Mouse (Mus musculus) kidney, postnatal 14 days (tissue): ENCODE measurements around the gene Lzts3.

ENCODE experiments used
- DNase-seq: peaks from one replicate; pipeline ENCODE4 v3.0.0; 2022; ENCODE audit warnings: mixed read lengths

The Lzts3 gene

DNA sequence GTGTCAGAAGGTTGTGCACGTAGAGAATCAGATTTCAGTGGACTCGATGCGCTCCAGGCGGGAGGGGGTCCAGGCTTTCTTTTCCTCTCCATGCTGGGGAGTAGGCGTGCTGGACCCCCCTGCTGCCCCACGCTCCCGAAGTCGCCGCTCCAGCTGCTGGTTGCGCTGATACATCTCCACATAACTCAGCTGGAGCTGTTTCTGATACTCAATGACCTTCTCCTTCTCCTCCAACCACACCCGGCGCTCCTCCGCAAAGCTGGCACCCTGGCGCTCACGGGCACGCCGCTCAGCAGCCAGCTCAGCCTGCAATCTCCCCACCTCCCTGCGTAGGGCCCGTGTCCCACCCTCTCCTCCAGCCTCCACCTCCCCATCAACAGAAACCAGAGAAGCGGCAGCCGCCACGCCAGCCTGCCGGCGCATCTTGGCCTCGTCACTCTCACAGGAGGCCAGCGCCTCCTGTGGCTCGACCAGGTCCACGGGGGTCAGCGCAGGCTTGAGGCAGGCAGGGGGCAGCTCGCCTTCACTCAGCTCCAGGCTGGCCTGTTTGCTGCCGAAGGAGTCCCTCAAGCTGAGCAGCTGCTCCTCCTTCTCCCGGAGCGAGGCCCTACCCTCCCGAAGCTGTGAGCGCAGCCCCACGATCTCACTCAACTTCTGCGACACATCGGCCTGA, 7.7 kb downstream of the Lzts3 start:
- DNase-seq: no peak

- DNase-seq: no peak
Measured at GRCm38 (mm10) chr2:130634006-130634738, 8.4 kb downstream of the Lzts3 start.

DNA sequence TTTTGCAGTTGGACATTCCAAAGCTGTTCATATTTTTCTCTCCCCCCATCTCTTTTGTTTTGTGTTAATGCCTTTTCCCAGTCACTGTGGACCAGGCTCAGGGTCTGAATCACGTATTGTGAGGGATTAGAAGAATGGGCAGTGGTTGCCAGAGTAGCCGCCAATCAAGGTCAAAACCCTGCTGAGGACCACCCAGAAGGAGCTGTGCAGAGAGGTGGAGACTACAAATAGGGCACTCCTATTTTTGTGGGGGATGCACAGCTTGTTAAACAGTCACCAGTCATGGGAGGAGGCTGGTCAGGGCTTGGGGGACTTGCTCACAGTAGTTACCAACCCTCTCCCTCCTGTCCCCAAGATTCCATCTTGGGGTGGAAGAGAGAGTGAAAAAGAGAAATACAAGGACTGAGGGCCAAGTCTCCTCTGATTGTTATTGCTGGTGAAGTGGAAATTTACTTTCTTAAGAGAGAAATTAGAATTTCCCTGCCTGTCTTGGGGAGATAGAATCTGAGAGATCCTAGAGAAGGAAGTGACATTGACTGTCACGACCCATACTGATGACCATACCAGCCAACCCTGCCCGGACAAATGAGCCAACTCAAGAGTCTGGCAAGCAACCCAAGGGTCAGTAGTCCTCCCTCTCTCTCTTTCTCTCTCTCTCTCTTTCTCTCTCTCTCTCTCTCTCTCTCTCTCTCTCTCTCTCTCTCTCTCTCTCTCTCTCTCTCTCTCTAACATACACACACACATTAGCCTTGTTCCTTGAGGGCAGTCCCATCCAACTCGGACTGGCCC, 9.5 kb downstream of the Lzts3 start:
- DNase-seq: no peak

GRCm38 (mm10) chr2:130632416-130632815, 10.2 kb downstream of the Lzts3 start:
- peak; percentile 82 for DNase-seq

- peak; percentile 94 for DNase-seq
Measured at GRCm38 (mm10) chr2:130629839-130630203, 12.8 kb downstream of the Lzts3 start, which contains the start of the genes Fastkd5 and Ubox5. Fastkd5 (minus strand) TSS chr2:130630027. Ubox5 (minus strand) TSS chr2:130630038.

DNA sequence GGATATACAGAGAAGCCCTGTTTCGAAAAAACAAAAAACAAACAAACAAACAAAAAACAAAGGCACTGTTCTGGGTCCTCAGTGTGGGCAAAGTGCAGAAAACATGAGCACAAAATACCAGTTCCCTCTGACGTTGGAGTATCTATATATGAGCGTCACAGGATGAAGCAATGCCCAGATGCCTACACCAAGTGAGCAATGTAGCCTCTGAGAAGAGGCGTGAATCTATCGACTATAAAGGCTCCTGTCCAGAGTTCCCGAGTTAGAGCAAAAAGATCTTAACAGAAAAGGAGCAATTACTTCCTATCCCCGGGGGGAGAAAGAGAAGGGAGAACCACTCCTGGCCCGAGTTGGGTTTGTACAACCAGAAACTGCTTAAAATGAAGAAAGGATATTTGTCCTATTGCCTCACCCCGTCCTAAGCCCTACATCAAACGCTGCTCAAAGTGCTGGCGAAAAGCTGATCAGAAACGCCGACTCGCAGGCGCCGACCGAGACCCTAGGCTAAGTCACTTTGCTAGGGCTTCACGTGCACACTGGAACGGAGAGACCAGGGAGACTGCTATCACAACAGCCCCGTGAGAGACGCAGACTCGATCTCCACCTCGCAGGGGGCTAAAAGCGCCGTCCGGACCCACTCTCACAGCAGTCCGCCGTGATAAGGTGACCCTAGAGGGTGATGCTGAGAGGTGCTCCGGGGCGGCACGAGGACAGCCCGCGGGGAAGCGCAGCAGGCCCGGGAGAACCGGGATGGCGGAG, 13.3 kb downstream of the Lzts3 start:
- no peak for DNase-seq

GRCm38 (mm10) chr2:130628424-130628823, 14.2 kb downstream of the Lzts3 start:
- DNase-seq: no peak

- peak; percentile 35 for DNase-seq
Measured at GRCm38 (mm10) chr2:130618972-130619371, 23.6 kb downstream of the Lzts3 start.

DNA sequence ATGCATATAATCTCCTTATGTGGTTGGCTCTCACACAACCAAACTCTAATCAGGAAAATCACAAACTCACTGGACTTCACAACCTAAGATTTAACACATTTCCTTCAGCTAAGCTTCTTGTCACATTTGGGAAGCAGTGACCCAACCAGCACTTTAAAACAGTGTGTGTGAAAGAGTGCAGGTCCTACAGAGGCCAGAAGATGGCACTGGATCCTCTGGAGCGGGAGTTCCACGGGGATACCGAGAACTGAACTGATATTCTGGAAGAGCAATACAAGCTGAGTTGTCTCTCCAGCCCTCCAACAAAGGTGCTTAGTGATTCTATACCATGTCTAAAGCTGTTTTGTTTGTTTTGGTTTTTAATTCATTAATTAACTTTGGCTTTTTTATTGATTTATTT, 29.5 kb downstream of the Lzts3 start:
- DNase-seq: peak; percentile 41

- DNase-seq: no peak
Measured at GRCm38 (mm10) chr2:130602195-130602594, 40.4 kb downstream of the Lzts3 start.

DNA sequence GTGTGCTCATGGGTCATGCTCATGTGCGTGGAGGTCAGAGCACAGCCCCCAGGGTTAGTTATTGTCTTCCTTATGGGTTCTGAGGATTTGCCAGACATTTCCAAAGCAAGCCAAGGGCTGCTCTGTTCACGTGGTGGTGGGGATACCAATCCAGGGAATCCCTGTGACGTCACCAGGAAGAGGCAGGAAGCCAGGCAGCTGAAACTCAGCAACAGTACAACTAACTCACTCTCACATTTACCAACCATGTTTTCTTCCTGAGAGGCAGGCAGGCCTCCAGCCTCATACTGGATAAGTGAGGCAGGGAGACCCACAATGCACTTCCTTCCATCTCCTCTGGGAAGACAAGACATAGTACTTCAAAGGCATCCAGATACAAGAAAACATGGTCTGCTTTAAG, 44.2 kb downstream of the Lzts3 start:
- no peak for DNase-seq

- DNase-seq: peak; percentile 51
Measured at GRCm38 (mm10) chr2:130597601-130598010, 45.0 kb downstream of the Lzts3 start.

DNA sequence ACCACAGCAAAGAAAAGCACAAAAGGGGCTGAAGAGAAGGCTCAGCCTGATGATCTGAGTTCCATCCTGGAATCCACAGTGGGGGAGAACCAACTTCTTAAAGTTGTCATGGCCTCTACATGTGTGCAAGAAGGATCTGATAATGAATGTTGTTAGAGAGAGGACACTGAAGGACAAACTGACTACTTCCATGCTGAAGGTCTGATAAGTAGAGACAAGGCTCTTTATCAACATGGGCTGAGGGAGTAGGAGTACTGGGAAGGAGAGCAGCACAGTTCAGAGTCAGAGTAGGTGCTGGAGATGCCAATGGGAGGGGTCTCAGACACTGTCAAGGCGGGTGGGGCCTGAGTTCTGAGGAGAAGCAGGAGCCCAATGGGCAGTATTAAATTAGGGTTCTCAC, 47.0 kb downstream of the Lzts3 start:
- DNase-seq: no peak

GRCm38 (mm10) chr2:130591016-130591415, 51.6 kb downstream of the Lzts3 start:
- no peak for DNase-seq

DNA sequence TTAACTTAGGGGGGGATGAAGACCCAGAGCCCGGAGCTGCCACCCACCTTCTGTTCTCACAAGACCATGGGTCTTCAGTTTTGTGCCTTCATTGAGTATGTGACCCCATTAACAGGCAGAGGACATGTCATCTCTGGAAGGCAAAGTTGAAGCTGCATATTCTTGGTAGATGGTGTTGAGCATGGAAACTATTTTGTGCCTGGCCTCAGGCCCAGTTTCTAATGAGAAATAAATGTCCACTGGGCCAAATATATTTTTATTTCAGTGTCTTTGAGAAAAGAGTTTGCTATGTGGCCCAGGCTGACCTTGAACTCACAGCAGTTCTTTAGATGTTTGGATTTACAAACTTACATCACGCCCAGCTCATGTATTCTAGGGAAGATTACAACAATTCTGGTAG, 52.8 kb downstream of the Lzts3 start:
- no peak for DNase-seq

- DNase-seq: no peak
Measured at GRCm38 (mm10) chr2:130589157-130589556, 53.4 kb downstream of the Lzts3 start.

DNA sequence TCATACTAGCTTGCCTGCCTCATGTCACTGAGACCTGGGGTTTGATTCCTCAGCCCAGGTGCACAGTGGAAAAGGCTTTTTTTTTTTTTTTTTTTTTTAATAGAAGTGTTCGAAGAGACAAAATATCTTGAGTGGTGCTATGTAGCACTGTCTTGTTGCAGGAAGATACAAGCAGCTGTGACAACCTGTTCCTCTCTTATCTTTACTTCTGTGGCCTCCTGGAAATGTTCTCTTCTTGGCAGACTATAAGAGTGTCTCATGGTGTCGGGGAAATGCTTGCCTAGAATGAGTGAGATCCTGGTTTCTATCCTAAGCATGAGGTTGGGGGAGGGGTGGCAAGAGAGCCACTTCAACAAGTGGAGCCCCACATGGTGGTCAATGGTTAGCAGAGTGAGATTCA, 54.2 kb downstream of the Lzts3 start:
- no peak for DNase-seq

GRCm38 (mm10) chr2:130586016-130586415, 56.6 kb downstream of the Lzts3 start:
- no peak for DNase-seq

DNA sequence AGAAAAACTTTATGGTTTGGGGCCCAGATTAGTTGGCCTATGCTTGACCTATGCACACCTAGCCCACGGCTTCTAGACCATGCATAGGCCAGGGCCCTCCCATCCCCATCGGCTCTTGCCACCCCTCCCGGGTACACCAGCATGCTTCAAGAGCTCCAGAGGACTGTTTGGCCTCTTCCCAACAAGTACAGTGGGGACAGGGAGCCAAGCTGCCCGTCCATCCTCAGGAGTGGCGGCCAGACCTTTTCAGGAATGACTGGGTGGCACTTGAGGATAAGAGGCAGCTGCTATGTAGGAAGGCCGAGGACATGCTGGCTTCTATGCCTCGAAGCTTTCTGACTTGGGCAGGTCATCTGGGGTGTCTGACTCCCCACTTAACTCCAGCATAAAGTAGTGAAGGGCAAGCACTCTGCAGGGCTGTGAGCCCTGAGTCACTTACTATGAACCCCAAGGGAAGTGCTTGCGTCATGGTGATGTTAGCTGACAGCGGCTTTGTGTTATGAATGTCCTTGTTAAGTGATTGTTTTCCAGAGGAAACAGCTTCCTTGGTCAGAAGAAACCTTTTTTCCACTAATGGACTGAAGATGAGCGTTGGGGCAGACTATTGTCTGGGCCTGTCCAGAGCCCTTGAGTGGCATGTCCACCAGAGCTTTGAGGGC, 58.6 kb downstream of the Lzts3 start:
- DNase-seq: no peak
